Mouse (Mus musculus) layer of hippocampus, adult 2 months (tissue): Measurements from ENCODE around the gene Eef2. TPM values are rescaled to one million over a fixed set of nuclear protein-coding genes. Genes with fewer than 3 reads are reported as not detected.

ENCODE experiments used
- DNase-seq, 2 experiments: peaks; one replicate each; pipeline ENCODE4 v3.0.0; 2022; ENCODE audit warnings: low spot score in 2 of 2
- H3K27ac ChIP-seq: fragments of 200-600 bp; 2 replicates; pipeline ENCODE4 v1.8.1; 2022
- H3K4me3 ChIP-seq: fragments of 200-600 bp; 2 replicates; pipeline ENCODE4 v1.8.1; 2022; ENCODE audit warnings: mild to moderate bottlenecking
- CTCF ChIP-seq: fragments of 200-600 bp; conservative IDR thresholded peaks from 2 replicates; pipeline ENCODE4 v1.8.1; 2022; ENCODE audit warnings: antibody characterized with exemption, mild to moderate bottlenecking, moderate library complexity
- total RNA-seq, 2 experiments: library from RNA; stranded (reverse); gene quantifications; 2 replicates each; pipeline ENCODE4 v1.2.3; 2021

Gene Eef2
- total RNA-seq, 2 experiments from 2014 or later = 907 to 909 TPM

GRCm38 (mm10) chr10:81140717-81141454, 35.5 kb upstream of the Eef2 start:
- TF ChIP-seq CTCF = no peak
- H3K27ac ChIP-seq = peak overlapping the region; percentile 98
- no peak for DNase-seq
- peak overlapping the region; percentile 82 for H3K4me3 ChIP-seq

- Histone ChIP-seq H3K27ac (peak overlapping the region; percentile 98; the same call in 1 of the 2 replicates), H3K4me3 (no peak overlapping the region; the same call in 1 of the 2 replicates)
- DNase-seq = no peak
- no peak for TF ChIP-seq CTCF
These were observed 34.8 kb upstream of the Eef2 start for GRCm38 (mm10) chr10:81141455-81142210.

- peak overlapping the region; percentile 75 for H3K27ac ChIP-seq
- H3K4me3 ChIP-seq = no peak overlapping the region
- no peak for TF ChIP-seq CTCF
- no peak for DNase-seq
These were observed 33.9 kb upstream of the Eef2 start for GRCm38 (mm10) chr10:81142551-81142981.

GRCm38 (mm10) chr10:81143157-81143633, 33.2 kb upstream of the Eef2 start:
- DNase-seq = no peak
- peak; percentile 41 for TF ChIP-seq CTCF
- Histone ChIP-seq H3K27ac (peak overlapping the region; percentile 75), H3K4me3 (no peak overlapping the region)

- Histone ChIP-seq H3K27ac (no peak overlapping the region), H3K4me3 (no peak overlapping the region)
- TF ChIP-seq CTCF = no peak
- DNase-seq = no peak
These were observed 32.5 kb upstream of the Eef2 start for GRCm38 (mm10) chr10:81143845-81144437.

GRCm38 (mm10) chr10:81144667-81145066, 31.8 kb upstream of the Eef2 start:
- no peak for DNase-seq

GRCm38 (mm10) chr10:81145307-81145706, 31.1 kb upstream of the Eef2 start:
- DNase-seq = no peak
- H3K27ac ChIP-seq = peak overlapping the region; percentile 14; the same call in 1 of the 2 replicates
- no peak overlapping the region for H3K4me3 ChIP-seq
- no peak for TF ChIP-seq CTCF

More at GRCm38 (mm10) chr10:81144667-81145066, 31.8 kb upstream of the Eef2 start:
- Histone ChIP-seq H3K27ac (no peak overlapping the region), H3K4me3 (no peak overlapping the region)
- no peak for TF ChIP-seq CTCF

GRCm38 (mm10) chr10:81145778-81146177, 30.7 kb upstream of the Eef2 start:
- TF ChIP-seq CTCF = no peak
- Histone ChIP-seq H3K4me3 (no peak overlapping the region), H3K27ac (peak overlapping the region; percentile 62; the same call in 1 of the 2 replicates)
- DNase-seq = no peak

GRCm38 (mm10) chr10:81146296-81146695, 30.1 kb upstream of the Eef2 start:
- H3K27ac ChIP-seq = peak overlapping the region; percentile 62; the same call in 1 of the 2 replicates
- H3K4me3 ChIP-seq = no peak overlapping the region
- TF ChIP-seq CTCF = no peak
- DNase-seq = no peak

- peak; percentile 41 for TF ChIP-seq CTCF
These were observed 25.2 kb upstream of the Eef2 start for GRCm38 (mm10) chr10:81151261-81151660.

GRCm38 (mm10) chr10:81152609-81153008, 23.8 kb upstream of the Eef2 start:
- no peak for TF ChIP-seq CTCF
- DNase-seq = no peak
- H3K27ac ChIP-seq = 0 out of 2 replicates have a peak overlapping the region, but pooled peaks have one; percentile 32
- no peak overlapping the region for H3K4me3 ChIP-seq

More at GRCm38 (mm10) chr10:81151261-81151660, 25.2 kb upstream of the Eef2 start:
- no peak for DNase-seq
- H3K4me3 ChIP-seq = no peak overlapping the region
- H3K27ac ChIP-seq = peak overlapping the region; percentile 46; the same call in 1 of the 2 replicates

GRCm38 (mm10) chr10:81154313-81154712, 22.1 kb upstream of the Eef2 start:
- Histone ChIP-seq H3K27ac (peak overlapping the region; percentile 48; the same call in 1 of the 2 replicates), H3K4me3 (no peak overlapping the region)
- no peak for DNase-seq
- no peak for TF ChIP-seq CTCF

- TF ChIP-seq CTCF = no peak
- no peak for DNase-seq
- Histone ChIP-seq H3K27ac (peak overlapping the region; percentile 65), H3K4me3 (no peak overlapping the region)
These were observed 21.7 kb upstream of the Eef2 start for GRCm38 (mm10) chr10:81154736-81155135.
